Mouse (Mus musculus) C2C12 (cell line): ENCODE data around the gene Insc. TPM values are rescaled to one million over a fixed set of nuclear protein-coding genes. Genes with fewer than 3 reads are reported as not detected.

ENCODE experiments used
- H3K27me3 ChIP-seq: one replicate; pipeline ENCODE4 v1.6.1; 2011; ENCODE audit not compliant: control insufficient read depth, insufficient read depth, insufficient read length
- H3K36me3 ChIP-seq: one replicate; pipeline ENCODE4 v1.6.1; 2011; ENCODE audit not compliant: control insufficient read depth, insufficient read depth
- H3K4me3 ChIP-seq: one replicate; pipeline ENCODE4 v1.5.1; 2011; ENCODE audit warnings: mild to moderate bottlenecking, control low read depth; ENCODE audit not compliant: poor library complexity, insufficient read depth, severe bottlenecking
- H3K79me2 ChIP-seq: one replicate; pipeline ENCODE4 v1.6.1; 2011; ENCODE audit not compliant: control insufficient read depth, insufficient read depth
- H3K79me3 ChIP-seq: one replicate; pipeline ENCODE4 v1.6.1; 2011; ENCODE audit warnings: low read depth, control low read depth
- H3ac ChIP-seq: one replicate; pipeline ENCODE3; 2011; ENCODE audit warnings: low read depth; ENCODE audit not compliant: control insufficient read depth, insufficient read length
- CEBPB ChIP-seq: IDR thresholded peaks from one replicate; pipeline ENCODE4 v1.6.1; 2011; ENCODE audit warnings: low read depth, mild to moderate bottlenecking, control low read depth, moderate library complexity
- CTCF ChIP-seq: IDR thresholded peaks from one replicate; pipeline ENCODE4 v1.5.1; 2011; ENCODE audit not compliant: control insufficient read depth, insufficient read depth, insufficient read length
- FOSL1 ChIP-seq: IDR thresholded peaks from one replicate; pipeline ENCODE4 v1.8.0; 2011; ENCODE audit warnings: mild to moderate bottlenecking, low read length; ENCODE audit not compliant: poor library complexity, insufficient read depth, severe bottlenecking
- MAX ChIP-seq: IDR thresholded peaks from one replicate; pipeline ENCODE4 v1.6.1; 2011; ENCODE audit warnings: mild to moderate bottlenecking, control low read depth
- MYOD1 ChIP-seq: IDR thresholded peaks from one replicate; pipeline ENCODE4 v1.6.1; 2011; ENCODE audit warnings: low read depth; ENCODE audit not compliant: control insufficient read depth, insufficient read length
- MYOG ChIP-seq: IDR thresholded peaks from one replicate; pipeline ENCODE4 v1.6.1; 2011; ENCODE audit not compliant: control insufficient read depth, insufficient read length; ENCODE audit errors: extremely low read depth
- USF1 ChIP-seq: IDR thresholded peaks from one replicate; pipeline ENCODE4 v1.6.1; 2011; ENCODE audit warnings: low read depth, mild to moderate bottlenecking, control low read depth, moderate library complexity
- polyA plus RNA-seq: library from polyadenylated mRNA; unstranded; fragments of >200 nt; fragmentation: generic; extraction: Trizol; gene quantifications from one replicate; pipeline ENCODE4 v1.2.1, GENCODE M21; 2012; ENCODE audit warnings: missing spikeins

Insc gene
- polyA plus RNA-seq, 1 experiment, result 0.41 TPM

GRCm38 (mm10) chr7:114860858-114861523 lies 117.5 kb downstream of the Insc start:
- no peak overlapping the region for H3ac ChIP-seq
- no peak overlapping the region for H3K4me3 ChIP-seq
- no peaks in the 10 kb centered on the region for H3K79me3 ChIP-seq
- no peaks in the 10 kb centered on the region for H3K27me3 ChIP-seq
- H3K79me2 ChIP-seq, result no peaks in the 10 kb centered on the region
- TF ChIP-seq MYOD1 (no peak), FOSL1 (no peak), USF1 (no peak)
- no peaks in the 10 kb centered on the region for H3K36me3 ChIP-seq

- TF ChIP-seq MYOG (no peak), MAX (no peak), USF1 (no peak), CEBPB (no peak), CTCF (no peak), MYOD1 (no peak), FOSL1 (no peak)
- no peaks in the 10 kb centered on the region for H3K27me3 ChIP-seq
- no peaks in the 10 kb centered on the region for H3K79me2 ChIP-seq
- no peak overlapping the region for H3ac ChIP-seq
- no peaks in the 10 kb centered on the region for H3K79me3 ChIP-seq
- no peak overlapping the region for H3K4me3 ChIP-seq
- H3K36me3 ChIP-seq, result no peaks in the 10 kb centered on the region
Observed at GRCm38 (mm10) chr7:114873315-114874012, 130.0 kb downstream of the Insc start.

DNA sequence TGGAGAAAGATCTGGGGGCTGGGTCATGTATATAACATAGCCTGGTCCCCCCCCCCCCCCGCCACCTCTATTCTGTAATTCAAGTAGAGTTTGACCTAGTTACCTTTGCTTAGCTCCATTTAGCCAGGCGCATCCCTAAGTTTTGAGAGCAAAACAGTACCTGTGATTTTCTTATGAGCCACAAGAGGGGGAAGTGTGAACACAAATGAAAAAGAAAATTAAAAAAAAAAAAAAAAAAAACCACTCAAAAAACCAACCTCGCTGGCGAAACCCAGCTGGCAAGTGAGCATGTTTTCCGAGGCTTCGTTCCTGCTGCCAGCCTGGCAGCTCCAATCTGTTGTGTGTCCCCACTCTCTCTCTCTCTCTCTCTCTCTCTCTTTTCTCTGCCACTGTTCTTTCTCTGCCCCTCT lies 130.5 kb downstream of the Insc start:
- H3K27me3 ChIP-seq, result no peaks in the 10 kb centered on the region
- TF ChIP-seq MAX (no peak), CTCF (no peak), FOSL1 (no peak), MYOD1 (no peak), CEBPB (no peak), MYOG (no peak), USF1 (no peak)
- no peaks in the 10 kb centered on the region for H3K79me3 ChIP-seq
- H3K79me2 ChIP-seq, result no peaks in the 10 kb centered on the region
- H3K4me3 ChIP-seq, result no peak overlapping the region
- H3ac ChIP-seq, result no peak overlapping the region
- H3K36me3 ChIP-seq, result no peaks in the 10 kb centered on the region

- no peak overlapping the region for H3ac ChIP-seq
- no peaks in the 10 kb centered on the region for H3K79me3 ChIP-seq
- H3K36me3 ChIP-seq, result no peaks in the 10 kb centered on the region
- no peak for TF ChIP-seq CEBPB
- TF ChIP-seq USF1, result no peak
- no peak for TF ChIP-seq MYOG
- no peak for TF ChIP-seq FOSL1
- TF ChIP-seq MAX, result no peak
- no peak for TF ChIP-seq CTCF
- TF ChIP-seq MYOD1, result no peak
- no peaks in the 10 kb centered on the region for H3K79me2 ChIP-seq
- no peak overlapping the region for H3K4me3 ChIP-seq
- no peaks in the 10 kb centered on the region for H3K27me3 ChIP-seq
Observed at GRCm38 (mm10) chr7:114874579-114874978, 131.1 kb downstream of the Insc start.

GRCm38 (mm10) chr7:114883602-114884001 lies 140.1 kb downstream of the Insc start:
- Histone ChIP-seq H3ac (no peak overlapping the region), H3K79me2 (no peaks in the 10 kb centered on the region), H3K79me3 (no peaks in the 10 kb centered on the region), H3K4me3 (no peak overlapping the region), H3K36me3 (no peaks in the 10 kb centered on the region), H3K27me3 (no peaks in the 10 kb centered on the region)
- TF ChIP-seq MAX (no peak), CTCF (no peak), MYOG (no peak), USF1 (no peak), FOSL1 (no peak)
